Mouse (Mus musculus) kidney, adult 9 months (tissue): Measurements from ENCODE around the gene Plcb1.
A peak's percentile ranks its signal among the peaks of the same experiment; 100 is the strongest.

Experiments
- DNase-seq: peaks from one replicate; pipeline ENCODE4 v3.0.0; 2022

Gene Plcb1

GRCm38 (mm10) chr2:135219406-135219805 lies 433.5 kb downstream of the Plcb1 start:
- no peak for DNase-seq

DNA sequence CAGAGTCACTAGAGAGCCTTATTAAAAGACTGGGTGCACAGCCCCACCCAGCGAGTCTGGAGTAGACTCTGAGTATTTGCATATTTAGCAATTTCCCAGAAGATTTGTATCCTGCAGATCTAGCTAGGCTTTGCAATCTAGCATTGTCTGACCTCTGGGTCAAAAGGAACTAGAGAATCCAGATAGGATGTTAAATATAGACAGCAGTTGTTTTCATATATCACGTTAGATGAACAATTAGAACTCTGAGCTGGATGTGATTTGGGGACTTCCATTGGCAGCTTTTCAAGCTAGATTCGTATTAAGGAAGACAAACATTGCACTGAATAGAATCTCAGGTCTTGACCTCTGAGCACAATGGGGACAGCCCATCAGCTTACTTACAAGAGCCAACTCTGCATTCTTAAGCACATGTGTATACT lies 439.7 kb downstream of the Plcb1 start:
- DNase-seq = peak; percentile 63

GRCm38 (mm10) chr2:135230262-135230661 lies 444.4 kb downstream of the Plcb1 start:
- no peak for DNase-seq

DNA sequence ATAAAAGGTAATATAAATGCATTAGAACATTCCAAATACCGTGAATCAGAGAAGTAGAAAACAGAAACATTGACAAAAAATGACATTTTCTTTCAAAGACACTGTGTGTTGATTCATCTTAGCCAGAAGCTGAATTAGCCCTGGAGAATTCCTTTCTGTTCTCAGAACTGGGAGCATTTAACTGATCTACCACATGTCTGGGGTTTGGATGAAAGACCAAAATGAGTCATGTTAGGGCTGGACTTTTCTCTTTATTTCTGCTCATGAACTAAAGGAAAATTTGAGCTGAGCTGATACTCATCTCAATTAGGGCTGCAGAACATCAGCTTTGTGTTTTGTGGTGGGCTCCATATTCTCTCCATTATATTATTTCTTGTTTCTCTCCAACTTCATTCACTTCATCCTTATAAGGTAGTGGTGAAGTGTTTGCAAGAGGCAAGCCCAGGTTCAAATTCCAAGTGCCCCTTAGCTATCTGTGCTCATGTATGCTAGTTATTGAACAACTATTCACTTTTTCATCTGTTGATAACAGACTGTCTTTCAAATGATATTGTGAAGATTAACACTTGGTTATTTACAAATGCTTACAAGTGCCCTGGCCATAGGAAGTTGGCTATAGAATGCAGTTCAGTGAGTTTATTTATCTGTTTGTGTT lies 456.9 kb downstream of the Plcb1 start:
- DNase-seq = no peak

GRCm38 (mm10) chr2:135243764-135244163 lies 457.9 kb downstream of the Plcb1 start:
- no peak for DNase-seq

- no peak for DNase-seq
These were observed 464.1 kb downstream of the Plcb1 start for GRCm38 (mm10) chr2:135249925-135250324.

DNA sequence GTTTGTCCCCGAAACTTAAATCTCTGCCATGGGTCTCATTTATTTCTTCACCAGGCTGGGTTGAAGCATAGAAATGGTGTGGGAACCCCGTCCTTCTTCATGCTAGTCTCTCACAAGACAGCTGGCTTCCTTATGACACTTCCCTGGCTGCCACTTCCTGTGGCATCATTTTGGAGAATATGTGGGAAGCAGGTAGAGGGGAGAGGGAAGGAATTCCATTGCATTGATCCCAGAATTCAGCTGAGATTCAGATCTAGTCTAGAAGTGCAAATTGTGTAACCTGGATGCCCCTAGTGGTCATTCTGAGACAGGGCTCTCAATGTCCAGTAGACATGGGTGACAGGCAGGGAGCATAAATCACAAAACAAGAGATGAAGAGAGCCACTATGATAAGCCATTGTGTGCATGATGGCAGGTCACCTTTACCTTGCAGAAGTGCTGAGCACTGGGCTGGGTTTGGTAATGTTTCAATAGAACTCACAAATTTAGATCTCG lies 466.0 kb downstream of the Plcb1 start:
- peak; percentile 24 for DNase-seq

- peak; percentile 79 for DNase-seq
These were observed 473.3 kb downstream of the Plcb1 start for GRCm38 (mm10) chr2:135259136-135259535.

- DNase-seq = peak; percentile 17
These were observed 478.1 kb downstream of the Plcb1 start for GRCm38 (mm10) chr2:135263943-135264342.

GRCm38 (mm10) chr2:135274949-135275348 lies 489.1 kb downstream of the Plcb1 start:
- DNase-seq = peak; percentile 55

GRCm38 (mm10) chr2:135278506-135278905 lies 492.6 kb downstream of the Plcb1 start:
- DNase-seq = no peak

DNA sequence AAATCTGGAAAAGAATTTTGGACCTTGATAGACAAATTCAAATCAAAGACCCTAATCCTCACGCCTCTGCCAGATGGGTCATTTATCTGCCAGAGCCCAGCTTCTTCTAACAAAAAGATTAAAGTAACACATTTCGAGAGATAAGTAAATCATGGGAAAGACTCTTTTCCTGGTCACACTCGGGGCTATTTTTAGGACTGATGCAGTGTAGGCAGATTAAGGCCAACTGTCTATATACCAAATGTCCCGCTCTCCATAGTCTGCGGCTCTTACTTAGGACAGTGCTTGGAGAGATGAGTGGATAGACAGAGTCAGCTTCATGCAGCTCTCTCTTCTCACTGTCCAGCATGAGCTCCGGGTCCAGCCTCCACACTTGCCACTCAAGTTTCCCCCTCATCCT lies 493.2 kb downstream of the Plcb1 start:
- no peak for DNase-seq

DNA sequence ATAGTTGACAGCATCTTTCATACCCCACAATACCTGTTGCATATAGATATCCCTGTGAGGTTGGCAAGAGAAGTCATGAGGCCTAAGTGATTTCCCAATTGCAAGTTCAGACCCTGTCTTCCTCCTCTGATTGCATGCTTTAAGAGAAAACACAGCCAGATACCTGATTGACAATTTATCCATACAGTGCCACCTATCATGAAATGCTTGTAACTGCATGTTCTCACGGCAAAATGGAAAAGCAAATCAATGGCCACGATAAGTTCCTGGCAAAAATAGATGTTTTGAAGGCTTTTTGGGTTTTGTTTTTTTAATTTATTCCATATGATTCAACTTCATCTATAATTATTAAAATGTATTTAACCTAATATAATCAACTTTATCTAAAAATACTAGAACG lies 497.9 kb downstream of the Plcb1 start:
- peak; percentile 26 for DNase-seq

DNA sequence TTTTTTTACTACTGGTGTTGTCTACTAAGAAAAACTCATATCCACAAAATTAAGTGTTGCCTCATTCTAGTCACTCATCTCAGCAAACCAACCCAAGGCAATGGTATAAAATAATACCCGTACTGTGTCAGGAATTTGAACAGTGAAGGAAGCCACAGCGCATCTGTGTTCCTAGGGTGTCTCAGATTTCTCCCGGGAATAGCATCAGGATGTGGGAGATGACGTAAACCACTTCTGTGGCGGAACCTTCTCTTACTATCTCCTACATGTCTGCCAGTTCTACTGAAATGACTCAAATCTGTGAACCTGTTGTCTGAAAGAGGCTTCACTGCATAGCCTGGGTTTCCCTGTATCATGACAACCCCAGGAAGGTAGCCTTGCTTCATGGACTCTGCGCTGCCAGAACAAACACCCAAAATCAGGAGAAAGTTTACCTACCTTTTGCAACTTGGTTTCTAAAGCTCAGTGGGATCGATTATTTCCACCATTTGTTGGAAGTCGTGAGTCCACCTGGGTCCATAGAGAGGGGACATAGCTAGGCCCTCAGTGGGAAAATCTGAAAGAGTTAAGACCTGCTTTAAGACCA lies 510.4 kb downstream of the Plcb1 start:
- DNase-seq = no peak

- no peak for DNase-seq
These were observed 514.6 kb downstream of the Plcb1 start for GRCm38 (mm10) chr2:135300480-135300879.

DNA sequence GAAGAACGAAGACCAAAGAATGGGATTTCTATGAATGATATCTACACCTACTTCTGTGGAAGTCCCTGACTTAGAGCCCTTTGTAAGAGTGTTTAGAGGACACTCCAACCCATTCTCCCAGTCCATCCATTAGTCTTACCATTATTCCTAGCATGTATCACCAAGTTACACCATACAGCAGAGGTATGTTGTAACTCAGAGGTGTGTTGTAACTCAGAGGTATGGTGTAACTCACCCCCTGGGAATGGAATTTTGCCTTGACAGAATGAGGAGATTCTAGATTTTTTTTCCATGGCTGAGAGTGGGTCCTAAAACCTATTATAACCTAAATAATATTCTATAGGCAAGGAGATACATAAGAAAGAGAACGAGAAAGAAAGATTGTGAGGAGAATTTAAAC lies 516.6 kb downstream of the Plcb1 start:
- DNase-seq = no peak

- no peak for DNase-seq
These were observed 519.3 kb downstream of the Plcb1 start for GRCm38 (mm10) chr2:135305186-135305585.

DNA sequence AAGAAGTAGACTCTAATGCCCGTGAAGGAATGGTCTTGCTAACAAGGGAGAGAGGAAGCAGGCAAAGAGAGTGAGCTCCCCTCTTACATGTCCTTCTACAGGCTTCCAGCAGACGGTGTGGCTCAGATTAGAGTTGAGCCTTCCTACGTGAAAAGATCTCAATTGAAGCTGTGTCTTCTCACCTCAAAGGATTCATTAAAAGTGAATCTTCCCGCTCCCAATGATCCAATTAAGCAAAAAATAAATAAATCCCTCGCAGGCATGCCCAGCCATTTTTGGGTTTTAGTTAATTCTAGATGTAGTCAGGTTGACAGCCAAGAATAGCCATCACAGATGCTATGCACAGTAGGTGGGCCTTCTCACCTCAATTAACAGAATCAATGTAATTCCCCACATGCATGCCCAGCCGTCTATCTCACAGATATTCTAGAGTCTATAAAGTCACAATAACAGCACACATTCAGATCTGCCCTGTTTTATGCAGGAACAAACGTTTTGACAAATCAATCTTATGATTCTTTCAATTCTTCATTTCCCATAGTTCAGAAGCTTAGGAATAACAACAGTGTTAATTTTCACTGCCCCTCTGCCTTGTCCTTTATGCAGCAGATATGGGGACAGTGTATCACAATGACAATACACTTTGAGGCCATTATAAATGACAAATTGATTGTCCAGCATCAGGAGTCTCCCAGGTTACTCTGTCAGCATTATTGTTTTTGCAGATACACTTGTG lies 520.0 kb downstream of the Plcb1 start:
- no peak for DNase-seq

- no peak for DNase-seq
These were observed 520.6 kb downstream of the Plcb1 start for GRCm38 (mm10) chr2:135306472-135306771.

DNA sequence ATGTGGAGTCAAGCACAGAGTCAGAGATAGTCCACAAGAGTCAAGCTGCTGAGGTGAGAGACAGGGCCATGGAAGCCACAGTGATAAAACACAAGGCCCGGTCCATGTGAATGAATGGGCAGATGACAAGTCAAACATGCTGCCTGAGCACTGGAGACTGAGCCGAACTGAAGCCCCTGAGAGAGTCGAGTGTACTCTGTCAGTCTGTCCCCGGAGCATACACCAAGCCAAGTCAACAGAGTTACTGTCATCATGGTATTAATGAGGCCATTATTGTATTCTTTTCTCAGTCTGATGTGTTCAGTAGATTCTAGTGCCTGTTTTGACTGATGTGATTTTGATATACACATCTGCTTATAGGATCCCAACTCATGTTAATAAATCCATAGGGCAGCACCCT lies 521.9 kb downstream of the Plcb1 start:
- DNase-seq = no peak

GRCm38 (mm10) chr2:135315980-135316379 lies 530.1 kb downstream of the Plcb1 start:
- DNase-seq = no peak

DNA sequence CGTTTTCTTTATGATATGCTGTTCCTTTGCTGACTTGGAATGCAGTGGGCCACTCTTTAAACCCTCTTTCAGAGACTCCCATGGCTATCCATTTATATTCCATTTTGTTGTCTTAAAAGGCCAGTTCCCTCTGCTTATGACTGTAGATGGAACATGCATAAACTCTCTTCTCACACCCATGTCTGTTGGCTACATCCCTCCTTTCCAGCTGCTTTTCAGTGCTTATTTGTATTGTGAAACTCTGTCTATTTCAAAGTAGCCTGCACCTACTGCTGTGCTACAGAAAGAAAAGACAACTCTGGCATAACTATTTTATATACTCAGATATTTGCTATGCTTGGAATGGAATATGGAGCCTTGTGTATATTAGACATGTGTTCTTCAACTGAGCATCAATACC lies 532.3 kb downstream of the Plcb1 start:
- DNase-seq = no peak

- DNase-seq = no peak
These were observed 537.5 kb downstream of the Plcb1 start for GRCm38 (mm10) chr2:135323276-135323954.

DNA sequence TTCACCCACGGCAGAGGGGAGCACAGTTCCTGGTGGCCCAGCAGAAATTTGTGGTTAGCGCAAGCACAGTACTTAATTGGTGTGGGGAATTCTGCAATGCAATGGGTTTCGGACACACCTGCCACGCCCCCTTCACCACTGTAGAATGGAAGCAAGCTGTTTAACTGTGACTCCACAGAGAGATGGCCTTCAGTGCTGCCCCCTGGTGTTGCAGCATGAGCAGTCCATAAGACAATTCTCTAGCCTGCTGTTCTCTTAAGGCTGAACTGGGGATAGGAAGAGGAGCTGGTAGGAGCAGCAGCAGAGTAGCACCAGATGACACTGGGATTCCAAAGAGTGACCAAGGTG lies 538.1 kb downstream of the Plcb1 start:
- peak; percentile 66 for DNase-seq
